Mouse (Mus musculus): ENCODE measurements around the gene Slc6a20b. TPM values are rescaled to one million over a fixed set of nuclear protein-coding genes. Genes with fewer than 3 reads are reported as not detected.
"Not testable (repeated sequence)": the region's sequence is repeated elsewhere in the genome, so short reads cannot be mapped to it uniquely, and the experiment has no call there.

Slc6a20b gene
- total RNA-seq (2014; rRNA removed; ENCODE audit: low replicate concordance) (not detected in 2 replicates), polyA plus RNA-seq (2015; fragmentation: Nextera tagmentation; extraction: Ambion mirVana) (0.10 TPM in 2 replicates)

GRCm38 (mm10) chr9:123632281-123632680 lies at the start of gene Slc6a20b:
Gene Slc6a20b, minus strand, starts transcription at chr9:123632565.
- DNase-seq (ENCODE audit: low spot score) (no peak), ATAC-seq (ENCODE audit: insufficient read depth, low read depth) (no peak)
- H3K4me2 ChIP-seq (ENCODE audit: low read depth, low read length), result no peak within 1 kb of the TSS
- no peaks in the 10 kb centered on the region for H3K9me3 ChIP-seq (replicated peaks; ENCODE audit: control insufficient read depth, low read length)
- no peaks in the 10 kb centered on the region for H3K4me1 ChIP-seq (ENCODE audit: control insufficient read depth, insufficient read depth)
- H3K9ac ChIP-seq (replicated peaks; ENCODE audit: low read depth, low read length), result no peak within 1 kb of the TSS
- WGBS, result 79% methylated on average over 6 of the region's 6 CpGs
- no peaks in the 10 kb centered on the region for H3K36me3 ChIP-seq (replicated peaks; ENCODE audit: control insufficient read depth, insufficient read depth, low read length)
- H3K4me3 ChIP-seq (ENCODE audit: low read depth, low read length), result no peak within 1 kb of the TSS
- no peaks in the 10 kb centered on the region for H3K27me3 ChIP-seq (ENCODE audit: control insufficient read depth, insufficient read depth, low read length)
- no peak within 1 kb of the TSS for H3K27ac ChIP-seq (ENCODE audit: low read depth)
- TF ChIP-seq EP300 (IDR thresholded peaks at IDR 0.05; ENCODE audit: low read depth), result no peak
- no peak for TF ChIP-seq CTCF (IDR thresholded peaks at IDR 0.05; ENCODE audit: low read depth)

GRCm38 (mm10) chr9:123679198-123679597 lies 46.8 kb upstream of the Slc6a20b start:
- no peaks in the 10 kb centered on the region for H3K9me3 ChIP-seq (replicated peaks; ENCODE audit: control insufficient read depth, low read length)
- DNase-seq (ENCODE audit: low spot score) (no peak), ATAC-seq (ENCODE audit: insufficient read depth, low read depth) (no peak)
- peaks cover 67% of the 10 kb centered on the region for H3K27me3 ChIP-seq (ENCODE audit: control insufficient read depth, insufficient read depth, low read length)
- H3K27ac ChIP-seq (ENCODE audit: low read depth), result no peak overlapping the region
- H3K9ac ChIP-seq (replicated peaks; ENCODE audit: low read depth, low read length), result no peak overlapping the region
- H3K4me3 ChIP-seq (ENCODE audit: low read depth, low read length), result 0 out of 2 replicates have a peak overlapping the region, but pooled peaks have one; percentile 48
- WGBS, result 43% methylated on average over 2 of the region's 2 CpGs
- peaks cover 7% of the 10 kb centered on the region for H3K4me1 ChIP-seq (ENCODE audit: control insufficient read depth, insufficient read depth)
- no peak overlapping the region for H3K4me2 ChIP-seq (ENCODE audit: low read depth, low read length)
- no peak for TF ChIP-seq EP300 (IDR thresholded peaks at IDR 0.05; ENCODE audit: low read depth)
- H3K36me3 ChIP-seq (replicated peaks; ENCODE audit: control insufficient read depth, insufficient read depth, low read length), result no peaks in the 10 kb centered on the region

GRCm38 (mm10) chr9:123678327-123679105 lies 46.2 kb upstream of the Slc6a20b start, which contains the start of the genes Ccr9 and Slc6a20a:
Gene Ccr9, plus strand, starts transcription at chr9:123678439.
Gene Slc6a20a, minus strand, starts transcription at chr9:123678885.
- Histone ChIP-seq H3K4me1 (ENCODE audit: control insufficient read depth, insufficient read depth) (peaks cover 7% of the 10 kb centered on the region), H3K27ac (ENCODE audit: low read depth) (no peak within 1 kb of the TSS), H3K9me3 (replicated peaks; ENCODE audit: control insufficient read depth, low read length) (no peaks in the 10 kb centered on the region), H3K4me2 (ENCODE audit: low read depth, low read length) (peak within 1 kb of the TSS; percentile 67), H3K9ac (replicated peaks; ENCODE audit: low read depth, low read length) (0 out of 2 replicates have a peak within 1 kb of the TSS, but pooled peaks have one; percentile 30), H3K36me3 (replicated peaks; ENCODE audit: control insufficient read depth, insufficient read depth, low read length) (no peaks in the 10 kb centered on the region), H3K4me3 (ENCODE audit: low read depth, low read length) (peak within 1 kb of the TSS; percentile 48), H3K27me3 (ENCODE audit: control insufficient read depth, insufficient read depth, low read length) (peaks cover 67% of the 10 kb centered on the region)
- TF ChIP-seq EP300 (IDR thresholded peaks at IDR 0.05; ENCODE audit: low read depth) (no peak), CTCF (IDR thresholded peaks at IDR 0.05; ENCODE audit: low read depth) (no peak)
- WGBS, result 1% methylated on average over 67 of the region's 73 CpGs
- ATAC-seq (ENCODE audit: insufficient read depth, low read depth) (peak; percentile 24; the same call in 1 of the 2 replicates), DNase-seq (ENCODE audit: low spot score) (no peak)

GRCm38 (mm10) chr9:123665645-123666044 lies 33.3 kb upstream of the Slc6a20b start:
- ATAC-seq (ENCODE audit: insufficient read depth, low read depth), result no peak
- 50% methylated on average over 5 of the region's 5 CpGs for WGBS

GRCm38 (mm10) chr9:123659986-123660676 lies 27.8 kb upstream of the Slc6a20b start:
- H3K9me3 ChIP-seq (replicated peaks; ENCODE audit: control insufficient read depth, low read length); H3K4me1 ChIP-seq (ENCODE audit: control insufficient read depth, insufficient read depth); H3K36me3 ChIP-seq (replicated peaks; ENCODE audit: control insufficient read depth, insufficient read depth, low read length); DNase-seq (ENCODE audit: low spot score); H3K4me2 ChIP-seq (ENCODE audit: low read depth, low read length); ATAC-seq (ENCODE audit: insufficient read depth, low read depth); H3K27me3 ChIP-seq (ENCODE audit: control insufficient read depth, insufficient read depth, low read length); H3K4me3 ChIP-seq (ENCODE audit: low read depth, low read length); H3K9ac ChIP-seq (replicated peaks; ENCODE audit: low read depth, low read length); H3K27ac ChIP-seq (ENCODE audit: low read depth): not testable (repeated sequence)
- 74% methylated on average over 17 of the region's 18 CpGs for WGBS

More at GRCm38 (mm10) chr9:123665645-123666044, 33.3 kb upstream of the Slc6a20b start:
- H3K4me3 ChIP-seq (ENCODE audit: low read depth, low read length), result no peak overlapping the region
- H3K9ac ChIP-seq (replicated peaks; ENCODE audit: low read depth, low read length), result no peak overlapping the region
- H3K4me1 ChIP-seq (ENCODE audit: control insufficient read depth, insufficient read depth), result no peaks in the 10 kb centered on the region
- H3K36me3 ChIP-seq (replicated peaks; ENCODE audit: control insufficient read depth, insufficient read depth, low read length), result no peaks in the 10 kb centered on the region
- no peak overlapping the region for H3K4me2 ChIP-seq (ENCODE audit: low read depth, low read length)
- no peaks in the 10 kb centered on the region for H3K9me3 ChIP-seq (replicated peaks; ENCODE audit: control insufficient read depth, low read length)
- DNase-seq (ENCODE audit: low spot score), result no peak
- no peak overlapping the region for H3K27ac ChIP-seq (ENCODE audit: low read depth)
- TF ChIP-seq CTCF (IDR thresholded peaks at IDR 0.05; ENCODE audit: low read depth) (peak; percentile 27; the same call in 1 of the 2 replicates), EP300 (IDR thresholded peaks at IDR 0.05; ENCODE audit: low read depth) (no peak)
- no peaks in the 10 kb centered on the region for H3K27me3 ChIP-seq (ENCODE audit: control insufficient read depth, insufficient read depth, low read length)
